Mouse (Mus musculus): ENCODE measurements around the gene Ltbp1.

DNA sequence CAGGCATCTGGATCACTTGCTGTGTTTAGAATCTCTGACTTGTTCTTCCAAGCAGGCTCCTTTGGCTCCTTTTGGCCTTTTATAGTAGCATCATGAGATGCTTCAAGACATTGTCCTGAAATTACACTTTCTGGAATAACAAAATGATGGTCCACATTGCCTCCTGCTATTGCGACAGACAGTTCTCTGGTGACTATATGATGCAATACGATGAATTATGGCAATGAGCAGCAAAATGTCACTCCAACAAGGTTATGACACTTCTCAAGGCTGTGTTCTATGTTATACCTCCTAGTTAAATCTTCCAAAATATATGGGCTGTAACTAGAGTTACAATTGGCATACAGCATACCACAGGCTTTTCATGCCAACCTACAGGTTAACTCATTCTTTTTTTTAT, 211.0 kb downstream of the Ltbp1 start:
- TF ChIP-seq CTCF (IDR thresholded peaks at IDR 0.05; ENCODE audit: control insufficient read depth, insufficient read depth, low read length) = no peak
- TF ChIP-seq POLR2A (IDR thresholded peaks at IDR 0.05; ENCODE audit: borderline replicate concordance, control insufficient read depth, low read depth, low read length) = no peak
